Mouse (Mus musculus) MEL (cell line): ENCODE results near the gene Unc5b. TPM values are rescaled to one million over a fixed set of nuclear protein-coding genes. Genes with fewer than 3 reads are reported as not detected.
A peak's percentile ranks its signal among the peaks of the same experiment; 100 is the strongest.

Experiments
- DNase-seq: peaks from one replicate; pipeline ENCODE4 v3.0.0; 2011; ENCODE audit warnings: low read depth, low spot score
- H3K27ac ChIP-seq: 2 replicates; pipeline ENCODE4 v1.5.1; 2012; ENCODE audit warnings: low read depth, mild to moderate bottlenecking, control low read depth, low read length, moderate library complexity; ENCODE audit not compliant: control insufficient read depth
- H3K27me3 ChIP-seq, 2 experiments: fragments of 150-350 bp in 1 of 2; sonication (generic) in 1 of 2; 2 replicates each; pipeline ENCODE4 v1.6.1; 2012; ENCODE audit warnings: low read length in 2 of 2, mild to moderate bottlenecking in 2 of 2, improper control_type of control experiment in 1 of 2, moderate library complexity in 1 of 2; ENCODE audit not compliant: insufficient read depth in 2 of 2, control insufficient read depth in 1 of 2
- H3K36me3 ChIP-seq, 2 experiments: 2 replicates each; pipeline ENCODE4 v1.6.1; 2012 to 2014; ENCODE audit warnings: low read length in 2 of 2, improper control_type of control experiment in 1 of 2, inconsistent platforms in 1 of 2, mild to moderate bottlenecking in 1 of 2; ENCODE audit not compliant: insufficient read depth in 2 of 2, control insufficient read depth in 1 of 2
- H3K4me1 ChIP-seq, 2 experiments: fragments of 150-350 bp in 1 of 2; sonication (generic) in 1 of 2; 2 replicates each; pipeline ENCODE4 v1.6.1; 2012; ENCODE audit warnings: low read length in 2 of 2, improper control_type of control experiment in 1 of 2, mild to moderate bottlenecking in 1 of 2; ENCODE audit not compliant: insufficient read depth in 2 of 2, control insufficient read depth in 1 of 2
- H3K4me3 ChIP-seq, 2 experiments: fragments of 150-350 bp in 1 of 2; sonication (generic) in 1 of 2; 2 replicates each; pipeline ENCODE4 v1.5.1; 2012; ENCODE audit warnings: low read depth in 2 of 2, low read length in 2 of 2, mild to moderate bottlenecking in 2 of 2, moderate library complexity in 2 of 2, control low read depth in 1 of 2, improper control_type of control experiment in 1 of 2; ENCODE audit not compliant: control insufficient read depth in 1 of 2, insufficient read depth in 1 of 2
- H3K79me2 ChIP-seq: 2 replicates; pipeline ENCODE4 v1.6.1; 2012; ENCODE audit warnings: mild to moderate bottlenecking, low read length, moderate library complexity; ENCODE audit not compliant: control insufficient read depth, poor library complexity, insufficient read depth
- H3K9ac ChIP-seq: 2 replicates; pipeline ENCODE4 v1.6.1; 2012; ENCODE audit warnings: low read depth, mild to moderate bottlenecking, control low read depth, low read length, moderate library complexity; ENCODE audit not compliant: control insufficient read depth, poor library complexity, severe bottlenecking
- H3K9me3 ChIP-seq: fragments of 150-350 bp; sonication (generic); replicated peaks from 2 replicates; pipeline ENCODE4 v1.6.1; 2012; ENCODE audit warnings: mild to moderate bottlenecking, low read length, improper control_type of control experiment, moderate library complexity; ENCODE audit not compliant: insufficient read depth
- CHD2 ChIP-seq: IDR thresholded peaks from 2 replicates; pipeline ENCODE4 v1.6.1; 2011; ENCODE audit warnings: low read length, improper control_type of control experiment
- CTCF ChIP-seq, 3 experiments: IDR thresholded peaks in 2 of 3; conservative IDR thresholded peaks in 1 of 3; 2 replicates each; pipeline ENCODE4 v1.5.1; 2011 to 2012; ENCODE audit warnings: low read length in 3 of 3, low read depth in 2 of 3, mild to moderate bottlenecking in 2 of 3, improper control_type of control experiment in 1 of 3, inconsistent platforms in 1 of 3, mixed read lengths in 1 of 3, moderate library complexity in 1 of 3; ENCODE audit not compliant: control insufficient read depth in 1 of 3, insufficient read depth in 1 of 3, poor library complexity in 1 of 3, severe bottlenecking in 1 of 3
- E2F4 ChIP-seq: IDR thresholded peaks from 2 replicates; pipeline ENCODE4 v1.6.1; 2011; ENCODE audit warnings: low read depth, low read length, improper control_type of control experiment, borderline replicate concordance
- ELF1 ChIP-seq: IDR thresholded peaks from 2 replicates; pipeline ENCODE4 v1.6.1; 2014; ENCODE audit warnings: low read depth, mild to moderate bottlenecking, inconsistent platforms, low read length, improper control_type of control experiment, moderate library complexity
- ETS1 ChIP-seq: IDR thresholded peaks from 2 replicates; pipeline ENCODE4 v1.6.1; 2012; ENCODE audit warnings: low read depth, mild to moderate bottlenecking, inconsistent platforms, low read length, improper control_type of control experiment, moderate library complexity
- MAFK ChIP-seq: IDR thresholded peaks from 2 replicates; pipeline ENCODE4 v1.6.1; 2011; ENCODE audit warnings: low read depth, mild to moderate bottlenecking, low read length, improper control_type of control experiment, borderline replicate concordance
- MAZ ChIP-seq: IDR thresholded peaks from 2 replicates; pipeline ENCODE4 v1.6.1; 2012; ENCODE audit warnings: low read depth, mild to moderate bottlenecking, inconsistent platforms, low read length, improper control_type of control experiment
- MEF2A ChIP-seq: IDR thresholded peaks from 2 replicates; pipeline ENCODE4 v1.6.1; 2014; ENCODE audit warnings: low read depth, mild to moderate bottlenecking, inconsistent platforms, low read length, improper control_type of control experiment; ENCODE audit not compliant: poor library complexity, insufficient replicate concordance, severe bottlenecking; ENCODE audit errors: extremely low read depth
- MXI1 ChIP-seq: IDR thresholded peaks from 2 replicates; pipeline ENCODE4 v1.6.1; 2011; ENCODE audit warnings: mild to moderate bottlenecking, low read depth, low read length, improper control_type of control experiment
- MYB ChIP-seq: IDR thresholded peaks from 2 replicates; pipeline ENCODE4 v1.6.1; 2011; ENCODE audit warnings: mild to moderate bottlenecking, low read depth, low read length, improper control_type of control experiment
- NELFE ChIP-seq: IDR thresholded peaks from 2 replicates; pipeline ENCODE4 v1.6.1; 2011; ENCODE audit warnings: low read depth, low read length, improper control_type of control experiment
- NRF1 ChIP-seq: IDR thresholded peaks from 2 replicates; pipeline ENCODE4 v1.6.1; 2014; ENCODE audit warnings: low read depth, mild to moderate bottlenecking, inconsistent platforms, low read length, improper control_type of control experiment, moderate library complexity; ENCODE audit not compliant: poor library complexity, insufficient read depth, severe bottlenecking
- POLR2A ChIP-seq, 2 experiments: IDR thresholded peaks; 2 replicates each; pipeline ENCODE4 v1.6.1; 2011 to 2012; ENCODE audit warnings: low read length in 2 of 2, mild to moderate bottlenecking in 2 of 2, control low read depth in 1 of 2, improper control_type of control experiment in 1 of 2, low read depth in 1 of 2, moderate library complexity in 1 of 2; ENCODE audit not compliant: control insufficient read depth in 1 of 2, insufficient read depth in 1 of 2, poor library complexity in 1 of 2
- POLR2AphosphoS2 ChIP-seq: IDR thresholded peaks from 2 replicates; pipeline ENCODE4 v1.6.1; 2011; ENCODE audit warnings: low read length, improper control_type of control experiment
- RAD21 ChIP-seq: IDR thresholded peaks from 2 replicates; pipeline ENCODE4 v1.6.1; 2011; ENCODE audit warnings: mild to moderate bottlenecking, low read depth, low read length, improper control_type of control experiment
- RCOR1 ChIP-seq: IDR thresholded peaks from 2 replicates; pipeline ENCODE4 v1.6.1; 2012; ENCODE audit warnings: low read depth, mild to moderate bottlenecking, inconsistent platforms, low read length, improper control_type of control experiment
- SMC3 ChIP-seq: IDR thresholded peaks from 2 replicates; pipeline ENCODE4 v1.6.1; 2011; ENCODE audit warnings: low read depth, low read length, improper control_type of control experiment
- TAL1 ChIP-seq: IDR thresholded peaks from 2 replicates; pipeline ENCODE4 v1.6.1; 2012; ENCODE audit warnings: mild to moderate bottlenecking, inconsistent platforms, low read length, moderate library complexity, mixed read lengths
- TBP ChIP-seq: IDR thresholded peaks from 2 replicates; pipeline ENCODE4 v1.8.0; 2011; ENCODE audit warnings: low read depth, low read length, improper control_type of control experiment
- UBTF ChIP-seq: IDR thresholded peaks from 2 replicates; pipeline ENCODE4 v1.6.1; 2012; ENCODE audit warnings: low read depth, mild to moderate bottlenecking, inconsistent platforms, low read length, improper control_type of control experiment, moderate library complexity, borderline replicate concordance; ENCODE audit not compliant: insufficient read depth
- USF1 ChIP-seq: IDR thresholded peaks from 2 replicates; pipeline ENCODE4 v1.6.1; 2014; ENCODE audit warnings: low read depth, mild to moderate bottlenecking, inconsistent platforms, low read length, improper control_type of control experiment, moderate library complexity
- USF2 ChIP-seq, 2 experiments: IDR thresholded peaks; 2 replicates each; pipeline ENCODE4 v1.6.1; 2011 to 2012; ENCODE audit warnings: improper control_type of control experiment in 2 of 2, low read length in 2 of 2, borderline replicate concordance in 1 of 2, inconsistent platforms in 1 of 2, low read depth in 1 of 2, mild to moderate bottlenecking in 1 of 2; ENCODE audit not compliant: insufficient read depth in 1 of 2
- ZC3H11A ChIP-seq: IDR thresholded peaks from 2 replicates; pipeline ENCODE4 v1.6.1; 2012; ENCODE audit warnings: low read depth, mild to moderate bottlenecking, inconsistent platforms, low read length, improper control_type of control experiment
- ZKSCAN1 ChIP-seq: IDR thresholded peaks from 2 replicates; pipeline ENCODE4 v1.6.1; 2012; ENCODE audit warnings: low read depth, mild to moderate bottlenecking, inconsistent platforms, low read length, improper control_type of control experiment, moderate library complexity
- ZMIZ1 ChIP-seq: IDR thresholded peaks from 2 replicates; pipeline ENCODE4 v1.6.1; 2012; ENCODE audit warnings: low read depth, mild to moderate bottlenecking, inconsistent platforms, low read length, improper control_type of control experiment, moderate library complexity
- ZNF384 ChIP-seq: IDR thresholded peaks from 2 replicates; pipeline ENCODE4 v1.6.1; 2012; ENCODE audit warnings: low read depth, mild to moderate bottlenecking, inconsistent platforms, low read length, improper control_type of control experiment
- polyA plus RNA-seq, 2 experiments: library from polyadenylated mRNA; stranded (reverse) in 1 of 2; unstranded in 1 of 2; fragments of >175 nt in 1 of 2; fragments of >200 nt in 1 of 2; gene quantifications; 2 replicates each; pipeline versions ENCODE4 v1.2.1 to v1.2.4; 2012; ENCODE audit warnings: low replicate concordance in 2 of 2, low read depth in 1 of 2; ENCODE audit not compliant: insufficient read length in 2 of 2, insufficient read depth in 1 of 2, missing spikeins in 1 of 2
- total RNA-seq: library from RNA; depleted of rRNA; stranded (reverse); fragments of 300-350 nt; gene quantifications from 2 replicates; pipeline ENCODE4 v1.2.3, GENCODE M21; 2012

The Unc5b gene
- total and polyA plus RNA-seq, 3 experiments, result not detected

DNA sequence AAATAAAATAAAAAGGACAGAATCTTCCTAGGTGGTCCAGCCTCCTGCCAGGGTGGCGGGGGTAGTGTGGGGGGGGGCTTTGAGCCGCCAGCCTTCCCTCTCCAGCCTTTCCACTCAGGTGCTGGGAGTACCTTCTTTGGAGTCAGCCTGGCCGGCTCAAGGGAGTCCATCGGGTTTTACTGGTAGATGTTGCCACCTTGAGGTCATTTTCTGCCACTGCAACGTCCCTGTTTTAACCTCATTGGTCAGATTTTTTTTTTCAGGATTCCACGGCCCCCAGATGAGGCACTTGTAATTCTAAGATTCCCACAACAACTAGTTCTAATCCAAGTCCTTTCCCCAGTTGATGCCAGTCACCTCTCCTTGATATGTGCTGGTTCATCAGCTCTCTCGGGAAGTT lies 74.4 kb downstream of the Unc5b start:
- H3K9me3 ChIP-seq, result no peaks in the 10 kb centered on the region
- H3K9ac ChIP-seq, result no peak overlapping the region
- no peak overlapping the region for H3K27ac ChIP-seq
- no peak overlapping the region for H3K4me3 ChIP-seq
- H3K27me3 ChIP-seq, result no peaks in the 10 kb centered on the region
- peaks cover 3% of the 10 kb centered on the region; the same call in 1 of the 2 replicates for H3K79me2 ChIP-seq
- peaks cover 0 to 2% of the 10 kb centered on the region in 2 experiments; a peak in 1 of 4 replicates for H3K36me3 ChIP-seq
- peaks cover 0 to 6% of the 10 kb centered on the region in 2 experiments; a peak in 1 of 4 replicates for H3K4me1 ChIP-seq
- DNase-seq, result peak; percentile 62
- TF ChIP-seq SMC3, result peak; percentile 78
- TF ChIP-seq CTCF (IDR thresholded peaks at IDR 0.05 in 2 of 3, conservative IDR thresholded peaks at IDR 0.05 in 1 of 3; ENCODE audit: control insufficient read depth in 1 of 3, insufficient read depth in 1 of 3, low read depth in 2 of 3, low read length in 3 of 3, poor library complexity in 1 of 3, severe bottlenecking in 1 of 3), result peak; percentile 65 to 88 (median 69)
- TF ChIP-seq E2F4, result no peak
- TF ChIP-seq CHD2, result no peak
- TF ChIP-seq NRF1, result no peak
- TF ChIP-seq TAL1, result no peak
- no peak for TF ChIP-seq MAFK
- TF ChIP-seq USF2 (IDR thresholded peaks at IDR 0.05; ENCODE audit: borderline replicate concordance in 1 of 2, insufficient read depth in 1 of 2, low read depth in 1 of 2, low read length in 2 of 2), result no peak
- peak; percentile 79 for TF ChIP-seq ZNF384
- peak; percentile 68 for TF ChIP-seq ZC3H11A
- no peak for TF ChIP-seq ETS1
- TF ChIP-seq NELFE, result no peak
- peak; percentile 84 for TF ChIP-seq RAD21

DNA sequence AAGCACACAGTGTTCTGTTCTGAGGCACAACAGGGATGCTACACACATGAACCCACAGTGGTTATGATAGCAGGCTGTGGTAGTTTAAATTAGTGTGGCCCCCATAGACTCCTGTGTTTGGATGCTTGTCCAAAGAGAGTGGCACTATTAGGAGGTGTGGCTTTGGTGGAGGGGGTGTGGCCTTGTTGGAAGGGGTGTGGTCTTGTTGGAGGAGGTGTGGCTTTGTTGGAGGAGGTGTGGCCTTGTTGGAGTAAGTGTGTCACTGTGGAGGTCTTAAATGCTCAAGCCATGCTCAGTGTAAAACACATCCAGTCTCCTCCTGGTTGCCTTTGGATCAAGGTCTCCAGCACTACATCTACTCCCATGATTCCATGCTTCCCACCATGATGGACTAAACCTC lies 75.2 kb downstream of the Unc5b start:
- Histone ChIP-seq H3K9ac (no peak overlapping the region), H3K4me1 (peaks cover 0 to 14% of the 10 kb centered on the region in 2 experiments; a peak in 2 of 4 replicates), H3K27me3 (no peaks in the 10 kb centered on the region), H3K4me3 (no peak overlapping the region), H3K9me3 (no peaks in the 10 kb centered on the region), H3K27ac (no peak overlapping the region), H3K36me3 (peaks cover 0 to 2% of the 10 kb centered on the region in 2 experiments; a peak in 1 of 4 replicates), H3K79me2 (peaks cover 3% of the 10 kb centered on the region; the same call in 1 of the 2 replicates)
- no peak for DNase-seq
- TF ChIP-seq MEF2A (no peak), E2F4 (no peak), MAZ (no peak), USF1 (no peak), USF2 (IDR thresholded peaks at IDR 0.05; ENCODE audit: borderline replicate concordance in 1 of 2, insufficient read depth in 1 of 2, low read depth in 1 of 2, low read length in 2 of 2) (no peak), TBP (no peak), CHD2 (no peak), ZKSCAN1 (no peak), RCOR1 (no peak), UBTF (no peak), POLR2A (IDR thresholded peaks at IDR 0.05; ENCODE audit: control insufficient read depth in 1 of 2, insufficient read depth in 1 of 2, low read depth in 1 of 2, low read length in 2 of 2, poor library complexity in 1 of 2) (no peak), POLR2AphosphoS2 (no peak), MXI1 (no peak), NRF1 (no peak), NELFE (no peak), CTCF (IDR thresholded peaks at IDR 0.05 in 2 of 3, conservative IDR thresholded peaks at IDR 0.05 in 1 of 3; ENCODE audit: control insufficient read depth in 1 of 3, insufficient read depth in 1 of 3, low read depth in 2 of 3, low read length in 3 of 3, poor library complexity in 1 of 3, severe bottlenecking in 1 of 3) (no peak), MYB (no peak), ZMIZ1 (no peak), ELF1 (no peak)
